Mouse (Mus musculus) duodenum, adult 2 months (tissue): ENCODE data around the gene Gm6460. TPM values are rescaled to one million over a fixed set of nuclear protein-coding genes. Genes with fewer than 3 reads are reported as not detected.

Experiments
- polyA plus RNA-seq: library from polyadenylated mRNA; depleted of rRNA; stranded (reverse); fragments of >200 nt; gene quantifications from 2 replicates; pipeline ENCODE4 v1.2.3, GENCODE M21; 2012; ENCODE audit warnings: low replicate concordance; rRNA removed

Gene Gm6460
- polyA plus RNA-seq = not detected in 2 replicates

GRCm38 (mm10) chr5:11594613-11595012 lies at the start of gene Gm6460:
Gene Gm6460 (plus strand): TSS chr5:11594913.

Other genes with a start within 250 kb of the Gm6460 start
- not detected in 2 replicates for gene Gm8897, start 178.5 kb upstream of the Gm6460 start, polyA plus RNA-seq
- not detected in 2 replicates for gene Gm8906, start 92.2 kb upstream of the Gm6460 start, polyA plus RNA-seq
- 0.12 and 0.21 TPM in 2 replicates for gene Gm8922, start 87.0 kb downstream of the Gm6460 start, polyA plus RNA-seq
- not detected in 2 replicates for gene Gm8926, start 175.6 kb downstream of the Gm6460 start, polyA plus RNA-seq